Mouse (Mus musculus): Measurements from ENCODE around the gene Olfr466.

The Olfr466 gene

GRCm38 (mm10) chr13:65149940-65150339 is at the start of gene Olfr466:
Gene Olfr466 (plus strand): TSS chr13:65150240.
- DNase-seq: no peak

GRCm38 (mm10) chr13:65100678-65101077 is 49.4 kb upstream of the Olfr466 start:
- DNase-seq: no peak

- DNase-seq: no peak
These were observed 48.8 kb upstream of the Olfr466 start for GRCm38 (mm10) chr13:65101232-65101631.

- peak; percentile 12 to 27 for DNase-seq
These were observed 38.1 kb upstream of the Olfr466 start for GRCm38 (mm10) chr13:65111961-65112360.

- DNase-seq: peak; percentile 73 to 81
These were observed 37.5 kb upstream of the Olfr466 start, which contains the start of gene Mfsd14b for GRCm38 (mm10) chr13:65112459-65113110. Gene Mfsd14b (minus strand): TSS chr13:65112975.

- no peak for DNase-seq
These were observed 36.8 kb upstream of the Olfr466 start for GRCm38 (mm10) chr13:65113239-65113638.

- no peak for DNase-seq
These were observed 29.1 kb upstream of the Olfr466 start for GRCm38 (mm10) chr13:65120984-65121383.

- DNase-seq: no peak
These were observed 27.9 kb upstream of the Olfr466 start for GRCm38 (mm10) chr13:65122111-65122510.

GRCm38 (mm10) chr13:65127063-65127847 is 22.8 kb upstream of the Olfr466 start:
- DNase-seq: peak in 1 of 2 experiments; percentile 6

- DNase-seq: no peak
These were observed 12.3 kb upstream of the Olfr466 start, which contains the start of gene Olfr465-ps1 for GRCm38 (mm10) chr13:65137789-65138188. Gene Olfr465-ps1 (plus strand): TSS chr13:65138089.

- DNase-seq: no peak
These were observed 24.1 kb downstream of the Olfr466 start for GRCm38 (mm10) chr13:65174102-65174501.

- DNase-seq: peak; percentile 4 to 37
These were observed 25.9 kb downstream of the Olfr466 start for GRCm38 (mm10) chr13:65175734-65176471.

GRCm38 (mm10) chr13:65176472-65177091 is 26.5 kb downstream of the Olfr466 start:
- no peak for DNase-seq

- DNase-seq: no peak
These were observed 50.6 kb downstream of the Olfr466 start for GRCm38 (mm10) chr13:65200667-65201066.
